Mouse (Mus musculus): ENCODE results near the gene Slc22a6. TPM values are rescaled to one million over a fixed set of nuclear protein-coding genes. Genes with fewer than 3 reads are reported as not detected.

The Slc22a6 gene
- total and polyA plus RNA-seq, 3 experiments, result not detected

DNA sequence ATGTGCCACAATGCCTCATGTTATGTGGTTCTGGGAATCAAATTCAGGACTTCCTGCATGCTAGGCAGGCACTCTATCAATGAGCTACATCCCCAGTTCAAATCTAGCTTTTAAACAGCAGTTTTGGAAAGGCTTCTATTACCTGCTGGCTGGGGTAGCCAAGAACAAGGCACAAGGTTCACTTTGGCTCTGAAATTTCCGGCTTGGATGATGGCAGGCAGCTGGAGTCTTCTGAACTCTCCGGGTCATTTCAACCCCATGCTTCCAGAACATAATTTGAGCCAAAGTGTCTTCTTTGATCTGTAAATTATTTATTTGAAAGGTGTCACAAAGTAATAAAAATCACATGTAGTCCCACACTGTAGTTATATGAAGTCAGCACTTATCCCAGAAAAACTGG lies 4.7 kb upstream of the Slc22a6 start:
- in situ Hi-C loops (cut with MboI; ENCODE audit: low pct_ligation_motif_present, low pct_unique_long_range_greater_than_20kb, low sequenced_read_pairs), result no loop called here

DNA sequence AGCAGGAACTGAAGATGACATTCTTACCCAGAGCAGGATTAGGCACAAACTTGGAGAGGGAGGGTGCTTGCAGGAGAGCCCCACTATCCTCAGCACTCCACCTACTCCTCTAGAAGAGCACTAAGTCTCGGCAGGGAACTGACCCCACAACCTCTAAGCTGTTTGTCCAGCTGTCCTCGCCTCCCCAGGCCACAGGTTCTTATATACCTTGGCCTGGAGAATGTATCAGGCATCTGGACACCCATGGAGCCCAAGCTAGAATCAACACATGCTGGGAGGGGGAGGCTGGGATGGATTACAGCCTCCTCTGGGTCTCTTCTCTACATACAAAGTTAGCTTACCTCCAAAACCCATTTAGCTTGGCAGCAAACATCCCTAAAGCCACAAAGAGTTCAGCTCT lies 3.5 kb upstream of the Slc22a6 start:
- Histone ChIP-seq H3K4me1 (ENCODE audit: control insufficient read depth in 1 of 2, insufficient read depth in 2 of 2) (no peaks in the 10 kb centered on the region), H3K9me3 (replicated peaks; ENCODE audit: low read length) (no peaks in the 10 kb centered on the region), H3K27ac (ENCODE audit: insufficient read depth, low read depth) (no peak overlapping the region), H3K9ac (ENCODE audit: insufficient read depth, low read depth) (no peak overlapping the region), H3K4me2 (ENCODE audit: insufficient read depth, low read depth, poor library complexity, severe bottlenecking) (no peak overlapping the region), H3K27me3 (replicated peaks) (peaks cover 9% of the 10 kb centered on the region), H3K4me3 (replicated peaks in 1 of 3; ENCODE audit: low read depth in 2 of 3, low read length in 2 of 3, poor library complexity in 1 of 3) (no peak overlapping the region), H3K36me3 (replicated peaks in 1 of 2; ENCODE audit: control insufficient read depth in 1 of 2, insufficient read depth in 1 of 2, low read length in 1 of 2) (no peaks in the 10 kb centered on the region), H3K79me2 (replicated peaks; ENCODE audit: control insufficient read depth, extremely low read depth, insufficient read depth, poor library complexity, severe bottlenecking) (no peaks in the 10 kb centered on the region)
- dilution Hi-C loops (cut with MboI; ENCODE audit: extremely low pct_ligation_motif_present, extremely low pct_unique_long_range_greater_than_20kb, low sequenced_read_pairs), result no loop called here
- no peak for TF ChIP-seq CHD1 (IDR thresholded peaks at IDR 0.05; ENCODE audit: low read depth, low read length)
- TF ChIP-seq NELFE (IDR thresholded peaks at IDR 0.05; ENCODE audit: low read depth, low read length), result no peak
- TF ChIP-seq POLR2AphosphoS2 (IDR thresholded peaks at IDR 0.05; ENCODE audit: low read depth, low read length), result no peak
- no peak for TF ChIP-seq PAX5 (IDR thresholded peaks at IDR 0.05; ENCODE audit: low read length)
- TF ChIP-seq GABPA (IDR thresholded peaks at IDR 0.05; ENCODE audit: insufficient replicate concordance, low read depth, low read length), result no peak
- TF ChIP-seq BHLHE40 (IDR thresholded peaks at IDR 0.05; ENCODE audit: low read depth, low read length), result no peak
- no peak for TF ChIP-seq MEF2A (IDR thresholded peaks at IDR 0.05; ENCODE audit: borderline replicate concordance, low read depth, low read length)
- no peak for TF ChIP-seq ZNF384 (IDR thresholded peaks at IDR 0.05; ENCODE audit: low read depth, low read length)
- TF ChIP-seq CHD2 (IDR thresholded peaks at IDR 0.05; ENCODE audit: low read length), result no peak
- no peak for TF ChIP-seq ZMIZ1 (IDR thresholded peaks at IDR 0.05; ENCODE audit: low read depth, low read length)
- TF ChIP-seq JUND (conservative IDR thresholded peaks at IDR 0.05; ENCODE audit: low read depth, low read length), result no peak
- TF ChIP-seq MAFK (IDR thresholded peaks at IDR 0.05; ENCODE audit: insufficient replicate concordance, low read length), result no peak
- no peak for TF ChIP-seq SIN3A (IDR thresholded peaks at IDR 0.05; ENCODE audit: low read length)
- no peak for TF ChIP-seq MYC (IDR thresholded peaks at IDR 0.05; ENCODE audit: low read depth, low read length)
- in situ Hi-C loops (cut with MboI; ENCODE audit: low pct_ligation_motif_present, low pct_unique_long_range_greater_than_20kb, low sequenced_read_pairs), result no loop called here
- no peak for DNase-seq (ENCODE audit: extremely low read depth)

More for the DNA sequence above, 4.7 kb upstream of the Slc22a6 start:
- peaks cover 6% of the 10 kb centered on the region for H3K27me3 ChIP-seq (replicated peaks)
- TF ChIP-seq ZNF384 (IDR thresholded peaks at IDR 0.05; ENCODE audit: low read depth, low read length), result no peak
- TF ChIP-seq UBTF (IDR thresholded peaks at IDR 0.05; ENCODE audit: low read depth, low read length), result no peak
- no peak for TF ChIP-seq MAZ (IDR thresholded peaks at IDR 0.05; ENCODE audit: low read depth, low read length)
- TF ChIP-seq SMC3 (IDR thresholded peaks at IDR 0.05; ENCODE audit: low read depth, low read length), result no peak
- no peak for TF ChIP-seq USF2 (conservative IDR thresholded peaks at IDR 0.05; ENCODE audit: low read depth, low read length)
- no peak for TF ChIP-seq MAFK (IDR thresholded peaks at IDR 0.05; ENCODE audit: insufficient replicate concordance, low read length)
- no peak for TF ChIP-seq EP300 (IDR thresholded peaks at IDR 0.05; ENCODE audit: low read length)
- TF ChIP-seq MAX (IDR thresholded peaks at IDR 0.05; ENCODE audit: low read length), result no peak
- no peak for TF ChIP-seq JUND (conservative IDR thresholded peaks at IDR 0.05; ENCODE audit: low read depth, low read length)
- TF ChIP-seq PAX5 (IDR thresholded peaks at IDR 0.05; ENCODE audit: low read length), result no peak
- TF ChIP-seq RAD21 (IDR thresholded peaks at IDR 0.05; ENCODE audit: low read depth, low read length), result no peak
- TF ChIP-seq KAT2A (IDR thresholded peaks at IDR 0.05; ENCODE audit: insufficient replicate concordance, low read length), result no peak
- TF ChIP-seq ZMIZ1 (IDR thresholded peaks at IDR 0.05; ENCODE audit: low read depth, low read length), result no peak
- TF ChIP-seq E2F4 (IDR thresholded peaks at IDR 0.05; ENCODE audit: insufficient replicate concordance, low read depth, low read length), result no peak
- TF ChIP-seq CHD1 (IDR thresholded peaks at IDR 0.05; ENCODE audit: low read depth, low read length), result no peak
- TF ChIP-seq JUN (IDR thresholded peaks at IDR 0.05; ENCODE audit: insufficient read depth, low read depth, low read length), result no peak
- no peak overlapping the region for H3K4me2 ChIP-seq (ENCODE audit: insufficient read depth, low read depth, poor library complexity, severe bottlenecking)
- H3K4me3 ChIP-seq (replicated peaks in 1 of 3; ENCODE audit: low read depth in 2 of 3, low read length in 2 of 3, poor library complexity in 1 of 3), result no peak overlapping the region
- no peaks in the 10 kb centered on the region for H3K79me2 ChIP-seq (replicated peaks; ENCODE audit: control insufficient read depth, extremely low read depth, insufficient read depth, poor library complexity, severe bottlenecking)
- H3K4me1 ChIP-seq (ENCODE audit: control insufficient read depth in 1 of 2, insufficient read depth in 2 of 2), result no peaks in the 10 kb centered on the region
- H3K36me3 ChIP-seq (replicated peaks in 1 of 2; ENCODE audit: control insufficient read depth in 1 of 2, insufficient read depth in 1 of 2, low read length in 1 of 2), result no peaks in the 10 kb centered on the region
- no peak for DNase-seq (ENCODE audit: extremely low read depth)
- H3K27ac ChIP-seq (ENCODE audit: insufficient read depth, low read depth), result no peak overlapping the region
- H3K9ac ChIP-seq (ENCODE audit: insufficient read depth, low read depth), result no peak overlapping the region
- H3K9me3 ChIP-seq (replicated peaks; ENCODE audit: low read length), result no peaks in the 10 kb centered on the region
- dilution Hi-C loops (cut with MboI; ENCODE audit: extremely low pct_ligation_motif_present, extremely low pct_unique_long_range_greater_than_20kb, low sequenced_read_pairs), result no loop called here
